Mouse (Mus musculus): ENCODE measurements at regions not wholly inside any gene's neighbourhood (a gene's known extent, or its start where the extent isn't known, plus 50 kb on each side); places are given as distances from the start of the nearest gene placed in this dataset.

- TF ChIP-seq GATA1 (IDR thresholded peaks at IDR 0.05; ENCODE audit: borderline replicate concordance, low read length) (no peak), FLI1 (IDR thresholded peaks at IDR 0.05; ENCODE audit: low read length) (no peak)
These were observed 522.0 kb downstream of the Ptprc start for GRCm38 (mm10) chr1:137653495-137653894.
